Mouse (Mus musculus) embryonic facial prominence, embryonic 10.5 days (tissue): ENCODE results near the gene Snx21. TPM values are rescaled to one million over a fixed set of nuclear protein-coding genes. Genes with fewer than 3 reads are reported as not detected.

Source experiments
- DNase-seq: peaks from one replicate; pipeline ENCODE4 v3.0.0-alpha.2; 2017; ENCODE audit warnings: low spot score
- H3K27ac ChIP-seq: fragments of 300-500 bp; sonication (generic); replicated peaks from 2 replicates; pipeline ENCODE4 v1.5.1; 2016; ENCODE audit warnings: mild to moderate bottlenecking
- H3K27me3 ChIP-seq: fragments of 300-500 bp; sonication (generic); replicated peaks from 2 replicates; pipeline ENCODE4 v1.6.1; 2016; ENCODE audit warnings: low read depth, mild to moderate bottlenecking; ENCODE audit not compliant: poor library complexity, severe bottlenecking
- H3K36me3 ChIP-seq: fragments of 300-500 bp; sonication (generic); replicated peaks from 2 replicates; pipeline ENCODE4 v1.6.1; 2016; ENCODE audit warnings: mild to moderate bottlenecking, moderate library complexity
- H3K4me1 ChIP-seq: fragments of 300-500 bp; sonication (generic); 2 replicates; pipeline ENCODE4 v1.6.1; 2016
- H3K4me3 ChIP-seq: fragments of 300-500 bp; sonication (generic); 2 replicates; pipeline ENCODE4 v1.5.1; 2016; ENCODE audit warnings: mild to moderate bottlenecking, moderate library complexity
- H3K9me3 ChIP-seq: fragments of 300-500 bp; sonication (generic); 2 replicates; pipeline ENCODE4 v1.6.1; 2016; ENCODE audit warnings: mild to moderate bottlenecking
- WGBS: fragments of 180-500 bp; shearing (Covaris S2); methylation state at CpG from one replicate; pipeline ENCODE4 v1.1.7; 2016; 5-methylcytosine and 5-hydroxymethylcytosine counted together
- polyA plus RNA-seq: library from polyadenylated mRNA; unstranded; fragments of >200 nt; fragmentation: Nextera tagmentation; extraction: Ambion mirVana; gene quantifications from 2 replicates; pipeline ENCODE4 v1.2.1, GENCODE M21; 2016

Snx21 gene
- polyA plus RNA-seq, 1 experiment from 2014 or later: 11.9 TPM

DNA sequence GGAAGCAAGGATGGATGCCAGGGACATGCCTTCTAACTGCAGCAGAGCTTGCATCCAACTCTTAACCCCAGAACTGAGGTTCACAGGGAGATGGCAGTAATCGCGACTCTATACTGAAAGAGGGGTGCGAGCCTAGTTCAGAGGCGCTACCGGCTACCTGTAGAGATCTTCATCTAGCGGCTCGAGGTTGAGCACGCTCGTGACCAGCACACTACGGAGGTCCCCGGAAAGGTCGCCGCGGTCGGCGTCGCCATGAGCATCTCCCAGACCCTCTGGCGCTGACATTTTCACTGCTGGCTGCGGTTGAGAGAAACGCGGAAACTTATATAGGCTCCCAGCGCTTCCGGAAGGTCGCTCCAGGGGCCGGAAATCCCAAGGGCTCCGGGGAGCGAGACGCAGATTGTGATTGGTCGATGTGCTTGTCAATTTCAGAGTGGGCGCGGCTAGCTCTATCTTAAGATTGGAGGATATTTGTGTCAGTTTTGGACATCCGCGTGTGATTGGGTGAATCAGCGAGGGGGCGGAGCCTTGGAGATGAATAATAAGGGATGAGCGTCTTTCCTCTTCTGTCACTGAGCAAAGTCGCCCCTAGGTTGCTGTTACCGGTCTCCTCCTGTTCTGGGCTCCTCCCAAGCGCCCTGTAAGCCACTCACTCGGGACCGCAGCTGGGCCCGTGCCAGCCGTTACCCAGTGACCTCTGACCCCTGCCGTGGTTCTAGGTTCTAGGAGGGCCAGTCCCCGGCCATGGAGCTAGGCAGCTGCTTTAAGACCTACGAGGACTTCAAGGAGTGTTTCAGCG is 19.1 kb downstream of the Snx21 start, which contains the start of the genes Acot8 and Zswim3:
Gene Acot8 (minus strand): TSS at position 350 of the 799 bp plus-strand sequence.
Gene Zswim3 (plus strand): TSS at position 566 of the 799 bp plus-strand sequence.
- Histone ChIP-seq H3K36me3 (peaks cover 46% of the 10 kb centered on the region), H3K4me1 (peaks cover 24% of the 10 kb centered on the region), H3K9me3 (no peaks in the 10 kb centered on the region), H3K4me3 (peak within 1 kb of the TSS; percentile 90), H3K27ac (peak within 1 kb of the TSS; percentile 93), H3K27me3 (no peaks in the 10 kb centered on the region)
- under 1% methylated on average over 47 of the region's 47 CpGs for WGBS
- peak; percentile 95 for DNase-seq

DNA sequence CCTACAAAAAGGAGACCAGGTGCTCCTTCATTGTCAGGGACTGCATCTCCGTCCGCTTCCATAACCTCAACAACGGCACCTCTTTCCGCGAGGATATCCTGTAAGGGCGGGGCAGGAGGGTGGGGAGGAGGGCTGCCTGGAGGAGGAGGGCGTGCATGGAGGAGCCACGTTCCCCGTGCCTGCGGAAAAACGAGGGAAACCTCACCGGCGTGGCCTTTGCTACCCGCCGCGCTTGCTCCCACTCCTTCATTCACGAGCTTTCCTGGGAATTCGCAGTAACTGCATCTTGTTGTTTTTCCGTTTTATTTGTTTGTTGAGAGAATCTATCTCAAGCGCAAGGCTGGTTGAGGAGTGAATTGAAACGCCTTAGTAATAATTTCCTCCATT is 19.7 kb downstream of the Snx21 start:
- peaks cover 24% of the 10 kb centered on the region for H3K4me1 ChIP-seq
- no peak for DNase-seq
- H3K36me3 ChIP-seq: peaks cover 40% of the 10 kb centered on the region
- H3K4me3 ChIP-seq: peak overlapping the region; percentile 90
- 2% methylated on average over 21 of the region's 21 CpGs for WGBS
- H3K9me3 ChIP-seq: no peaks in the 10 kb centered on the region
- peak overlapping the region; percentile 93 for H3K27ac ChIP-seq
- H3K27me3 ChIP-seq: no peaks in the 10 kb centered on the region

DNA sequence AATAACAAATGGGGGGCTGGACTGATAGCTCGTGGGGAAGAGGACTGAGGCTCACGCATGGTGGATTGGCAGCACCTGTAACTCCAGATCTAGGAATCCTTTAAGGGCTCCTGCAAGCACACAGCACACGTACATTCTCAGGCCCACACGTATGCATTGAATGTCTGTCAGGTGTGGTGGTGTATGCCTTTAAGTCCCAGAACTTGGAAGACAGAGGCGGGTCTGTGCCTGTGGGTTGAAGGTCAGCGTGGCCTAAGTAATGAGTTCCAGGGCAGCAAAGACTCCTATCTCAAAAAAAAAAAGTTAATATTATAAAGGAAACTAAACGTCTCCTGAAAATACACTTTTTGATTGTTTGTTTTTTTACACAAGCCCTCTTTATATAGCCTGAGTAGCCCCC is 21.0 kb downstream of the Snx21 start:
- Histone ChIP-seq H3K27ac (no peak overlapping the region), H3K9me3 (no peaks in the 10 kb centered on the region), H3K4me3 (no peak overlapping the region), H3K27me3 (no peaks in the 10 kb centered on the region), H3K36me3 (peaks cover 27% of the 10 kb centered on the region), H3K4me1 (peaks cover 24% of the 10 kb centered on the region)
- 75% methylated on average over 7 of the region's 7 CpGs for WGBS
- DNase-seq: no peak

DNA sequence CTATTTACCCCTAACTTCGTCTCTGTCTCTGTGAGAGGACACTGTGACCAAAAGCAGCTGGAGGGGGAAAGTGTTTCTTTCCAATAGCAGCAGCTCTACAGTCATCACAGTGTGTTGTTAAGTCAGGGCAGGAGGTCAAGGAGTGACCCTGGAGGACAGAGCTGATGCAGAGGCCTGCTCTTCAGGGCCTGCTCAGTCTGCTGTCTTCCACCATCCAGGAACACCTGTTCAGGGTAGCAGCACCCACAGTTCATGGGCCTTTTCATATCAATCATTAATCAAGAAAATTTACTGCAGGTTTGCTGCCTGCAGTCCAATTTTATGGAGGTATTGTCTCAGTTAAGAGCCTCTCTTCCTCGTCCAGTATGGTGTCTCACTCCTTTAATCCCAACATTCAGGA is 27.9 kb downstream of the Snx21 start:
- H3K27me3 ChIP-seq: no peaks in the 10 kb centered on the region
- 53% methylated on average over 2 of the region's 2 CpGs for WGBS
- H3K9me3 ChIP-seq: no peaks in the 10 kb centered on the region
- peaks cover 17% of the 10 kb centered on the region for H3K36me3 ChIP-seq
- peaks cover 12% of the 10 kb centered on the region for H3K4me1 ChIP-seq
- H3K4me3 ChIP-seq: no peak overlapping the region
- no peak for DNase-seq
- no peak overlapping the region for H3K27ac ChIP-seq

DNA sequence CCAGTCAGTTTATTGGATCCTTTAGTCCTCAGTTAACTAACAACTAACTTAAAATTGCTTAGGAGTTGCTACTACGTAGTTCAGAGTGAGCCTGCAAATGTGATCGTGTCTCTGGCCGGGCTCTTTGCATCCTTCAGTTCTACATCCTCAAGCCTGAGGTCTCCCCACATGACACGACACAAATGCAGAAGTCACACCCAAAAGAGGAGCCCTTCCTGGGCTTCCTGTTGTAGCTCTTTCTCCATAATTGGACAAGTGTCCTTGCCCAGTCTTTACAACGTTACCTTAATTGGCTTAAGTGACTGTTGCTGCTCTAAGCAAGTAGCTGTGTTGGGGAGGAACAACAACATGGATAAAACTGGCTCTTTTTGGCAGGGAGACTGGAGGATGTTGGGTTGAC is 29.7 kb downstream of the Snx21 start:
- WGBS: 87% methylated on average over 5 of the region's 5 CpGs
- Histone ChIP-seq H3K27me3 (no peaks in the 10 kb centered on the region), H3K4me3 (no peak overlapping the region), H3K4me1 (peaks cover 12% of the 10 kb centered on the region), H3K36me3 (peaks cover 12% of the 10 kb centered on the region), H3K9me3 (no peaks in the 10 kb centered on the region), H3K27ac (no peak overlapping the region)
- no peak for DNase-seq

DNA sequence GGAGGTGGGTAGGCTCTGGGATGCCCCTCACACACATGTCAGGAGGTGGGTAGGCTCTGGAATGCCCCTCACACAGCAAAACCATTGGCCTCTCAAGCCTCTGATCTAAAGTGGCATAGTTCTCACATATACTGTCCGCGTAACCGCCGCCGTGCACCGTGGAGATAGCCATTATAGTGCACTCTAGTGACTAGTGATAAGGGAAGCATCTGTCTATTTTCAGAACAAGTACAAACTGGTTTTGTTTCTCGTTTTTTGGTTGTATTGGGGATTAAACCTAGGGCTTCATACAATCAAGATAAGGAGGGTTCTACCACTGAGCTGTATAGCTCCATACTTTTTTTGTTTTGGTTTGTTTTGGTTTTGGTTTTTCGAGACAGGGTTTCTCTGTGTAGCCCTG is 30.2 kb downstream of the Snx21 start:
- Histone ChIP-seq H3K27me3 (no peaks in the 10 kb centered on the region), H3K9me3 (no peaks in the 10 kb centered on the region), H3K4me1 (peaks cover 12% of the 10 kb centered on the region), H3K4me3 (no peak overlapping the region), H3K27ac (no peak overlapping the region), H3K36me3 (peaks cover 16% of the 10 kb centered on the region)
- WGBS: 90% methylated on average over 8 of the region's 8 CpGs
- no peak for DNase-seq

DNA sequence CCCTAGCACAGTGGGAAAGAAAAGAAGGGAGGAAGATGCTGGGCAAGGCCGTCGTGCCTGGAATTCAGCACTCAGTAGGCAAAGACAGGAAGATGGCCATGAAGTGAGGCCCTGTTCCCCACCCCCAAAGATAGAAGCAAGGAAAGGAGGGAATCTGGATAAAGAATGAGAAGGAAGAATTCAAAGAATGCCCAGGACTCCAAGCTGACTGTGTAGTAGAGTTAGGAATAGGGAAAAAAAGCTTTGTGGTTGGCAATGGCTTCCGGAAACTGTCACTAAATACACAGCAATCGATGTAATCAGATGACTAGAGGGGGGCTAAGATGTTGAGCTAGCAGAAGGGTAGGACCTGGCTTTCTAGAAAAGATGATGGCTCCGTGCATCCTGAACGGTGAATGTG is 31.6 kb downstream of the Snx21 start:
- Histone ChIP-seq H3K4me3 (no peak overlapping the region), H3K27ac (no peak overlapping the region), H3K4me1 (peaks cover 14% of the 10 kb centered on the region), H3K36me3 (peaks cover 26% of the 10 kb centered on the region), H3K9me3 (no peaks in the 10 kb centered on the region), H3K27me3 (no peaks in the 10 kb centered on the region)
- WGBS: 88% methylated on average over 6 of the region's 6 CpGs
- DNase-seq: no peak

DNA sequence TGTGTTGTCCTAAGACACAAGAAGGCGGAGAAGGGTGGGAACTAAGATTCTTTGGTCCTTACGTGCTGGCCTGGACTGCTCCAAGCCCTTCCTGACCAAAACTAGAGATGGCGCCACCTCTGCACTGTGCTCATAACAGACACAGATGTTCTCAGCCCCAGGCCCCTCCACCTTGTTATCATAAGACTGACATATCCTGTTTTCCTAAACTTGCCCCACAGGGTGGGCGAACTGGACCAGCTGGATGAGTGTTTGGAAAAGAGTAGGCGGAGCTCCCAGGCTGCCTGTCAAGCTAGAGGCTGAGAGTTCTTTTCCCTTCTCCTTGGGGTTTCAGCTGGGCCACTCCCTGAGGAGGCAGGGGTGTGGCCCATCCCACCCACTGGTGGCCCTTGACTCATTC is 32.1 kb downstream of the Snx21 start:
- H3K36me3 ChIP-seq: peaks cover 26% of the 10 kb centered on the region
- peaks cover 19% of the 10 kb centered on the region for H3K4me1 ChIP-seq
- 59% methylated on average over 5 of the region's 5 CpGs for WGBS
- H3K4me3 ChIP-seq: no peak overlapping the region
- no peaks in the 10 kb centered on the region for H3K9me3 ChIP-seq
- peak; percentile 45 for DNase-seq
- no peaks in the 10 kb centered on the region for H3K27me3 ChIP-seq
- H3K27ac ChIP-seq: no peak overlapping the region

DNA sequence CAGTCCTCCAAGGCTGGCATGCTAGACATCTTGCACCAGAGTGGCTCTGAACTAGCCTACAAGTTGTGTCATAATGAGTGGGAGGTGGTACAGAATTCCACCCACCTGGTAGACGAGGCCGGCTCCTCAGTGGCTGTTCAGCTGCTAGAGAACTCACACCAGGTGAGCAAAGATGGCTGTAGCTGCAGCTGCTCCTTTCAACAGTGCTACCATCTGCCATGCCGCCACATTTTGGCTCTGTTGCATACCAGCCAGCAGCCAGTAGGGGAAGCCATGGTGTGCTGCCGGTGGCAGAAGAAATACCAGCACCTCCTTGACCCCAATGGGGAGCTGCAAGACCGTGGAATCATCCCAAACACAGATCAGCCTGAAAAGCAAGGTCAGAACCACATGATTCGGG is 35.4 kb downstream of the Snx21 start:
- no peak for DNase-seq
- H3K4me1 ChIP-seq: peaks cover 27% of the 10 kb centered on the region
- H3K9me3 ChIP-seq: no peaks in the 10 kb centered on the region
- H3K27ac ChIP-seq: no peak overlapping the region
- no peak overlapping the region for H3K4me3 ChIP-seq
- H3K27me3 ChIP-seq: no peaks in the 10 kb centered on the region
- peaks cover 40% of the 10 kb centered on the region for H3K36me3 ChIP-seq
- 84% methylated on average over 6 of the region's 6 CpGs for WGBS

DNA sequence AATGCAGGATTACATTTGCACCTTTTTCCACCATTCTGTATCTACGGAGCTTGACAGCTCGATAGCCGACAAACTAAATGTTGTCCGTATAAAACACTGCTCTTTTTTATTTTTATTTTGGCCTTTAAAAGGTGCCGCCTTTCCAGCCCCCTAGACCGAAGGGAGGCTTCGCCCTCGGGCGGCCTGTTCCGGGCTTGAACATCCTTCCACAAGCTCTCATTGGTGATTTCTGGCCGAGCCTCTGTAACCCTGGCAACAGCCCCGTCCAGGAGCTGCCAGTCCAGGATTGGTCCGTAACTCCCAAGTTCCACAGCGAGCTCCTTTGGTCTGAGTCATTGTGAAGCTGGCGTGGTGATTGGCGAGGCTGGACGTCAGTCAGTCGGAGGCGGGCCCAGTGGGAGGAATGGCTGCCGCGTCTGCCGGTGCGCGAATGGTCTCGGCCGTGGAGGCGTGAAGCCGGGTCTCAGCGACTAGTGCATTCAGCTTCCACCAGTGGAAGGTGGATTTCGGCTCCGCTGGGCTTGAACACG is 37.1 kb downstream of the Snx21 start, which contains the start of gene Zswim1:
Gene Zswim1 (plus strand): TSS at position 51 of the 530 bp plus-strand sequence.
- Histone ChIP-seq H3K4me1 (peaks cover 18% of the 10 kb centered on the region), H3K4me3 (peak within 1 kb of the TSS; percentile 85), H3K36me3 (peaks cover 57% of the 10 kb centered on the region), H3K27ac (peak within 1 kb of the TSS; percentile 88), H3K27me3 (no peaks in the 10 kb centered on the region), H3K9me3 (no peaks in the 10 kb centered on the region)
- peak; percentile 99 for DNase-seq
- 2% methylated on average over 32 of the region's 32 CpGs for WGBS

DNA sequence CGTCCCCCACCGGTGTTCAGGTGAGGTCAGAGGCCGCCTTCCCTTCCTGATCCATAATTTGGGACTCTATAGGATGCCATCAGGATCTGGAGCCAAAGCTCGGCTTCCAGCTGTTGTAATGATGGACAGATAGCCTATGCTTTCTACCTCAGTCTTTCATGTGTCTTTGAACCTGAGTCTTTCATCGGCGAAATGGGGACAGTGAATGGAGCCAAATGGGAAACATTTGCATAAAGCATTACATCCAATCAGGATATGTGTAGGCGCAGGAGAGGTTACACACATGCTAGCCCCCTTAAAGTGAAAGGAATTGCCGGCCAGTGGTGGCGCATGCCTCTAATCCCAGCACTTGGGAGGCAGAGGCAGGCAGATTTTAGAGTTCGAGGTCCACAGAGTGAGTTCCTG is 37.6 kb downstream of the Snx21 start:
- Histone ChIP-seq H3K4me3 (peak overlapping the region; percentile 85), H3K4me1 (peaks cover 15% of the 10 kb centered on the region), H3K36me3 (peaks cover 61% of the 10 kb centered on the region), H3K27me3 (no peaks in the 10 kb centered on the region), H3K9me3 (no peaks in the 10 kb centered on the region), H3K27ac (peak overlapping the region; percentile 88)
- DNase-seq: peak; percentile 61
- WGBS: 3% methylated on average over 10 of the region's 10 CpGs

DNA sequence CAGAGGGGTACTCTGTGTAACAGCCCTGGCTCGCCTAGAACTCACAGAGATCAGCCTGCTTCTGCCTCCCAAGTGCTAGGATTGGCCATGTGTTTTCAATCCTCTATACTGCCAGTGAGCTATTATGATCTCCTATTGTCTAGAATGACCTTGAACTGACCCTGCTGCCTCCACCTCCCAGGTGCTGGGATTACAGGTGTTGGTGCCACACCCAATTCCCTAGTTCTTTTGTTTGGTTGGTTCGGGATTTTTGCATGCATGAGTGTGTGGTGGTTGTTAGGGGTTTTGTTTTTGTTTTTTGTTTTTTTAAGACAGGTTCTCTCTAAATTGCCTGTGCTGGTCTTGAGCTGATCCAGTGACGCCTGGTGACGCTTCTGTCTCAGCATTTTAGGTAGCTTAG is 38.3 kb downstream of the Snx21 start:
- DNase-seq: no peak
- 93% methylated on average over 4 of the region's 4 CpGs for WGBS
- Histone ChIP-seq H3K27me3 (no peaks in the 10 kb centered on the region), H3K27ac (no peak overlapping the region), H3K9me3 (no peaks in the 10 kb centered on the region), H3K4me3 (peak overlapping the region; percentile 85; the same call in 1 of the 2 replicates), H3K4me1 (peaks cover 15% of the 10 kb centered on the region), H3K36me3 (peaks cover 68% of the 10 kb centered on the region)

DNA sequence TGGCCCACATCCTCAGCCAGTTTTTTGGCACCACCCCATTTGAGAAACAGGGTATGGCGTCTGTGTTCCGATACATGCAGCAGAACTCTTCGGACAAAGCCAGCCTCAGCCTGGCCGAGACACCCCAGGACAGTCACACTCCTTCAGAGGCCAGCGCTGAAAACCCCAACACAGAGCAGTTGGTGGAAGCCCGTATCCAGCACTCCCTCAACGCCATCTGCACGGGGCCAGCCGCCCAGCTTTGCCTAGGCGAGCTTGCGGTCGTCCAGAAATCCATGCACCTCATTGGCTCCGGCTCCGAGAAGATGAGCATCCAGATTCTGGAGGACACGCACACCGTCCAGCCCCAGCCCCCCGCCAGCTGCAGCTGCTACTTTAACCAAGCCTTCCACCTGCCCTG is 39.9 kb downstream of the Snx21 start:
- no peaks in the 10 kb centered on the region for H3K9me3 ChIP-seq
- peaks cover 62% of the 10 kb centered on the region for H3K36me3 ChIP-seq
- WGBS: 93% methylated on average over 17 of the region's 17 CpGs
- H3K27me3 ChIP-seq: no peaks in the 10 kb centered on the region
- DNase-seq: no peak
- H3K27ac ChIP-seq: no peak overlapping the region
- H3K4me3 ChIP-seq: no peak overlapping the region
- peaks cover 15% of the 10 kb centered on the region for H3K4me1 ChIP-seq
